Mouse (Mus musculus): ENCODE results near the gene Zfp108. TPM values are rescaled to one million over a fixed set of nuclear protein-coding genes. Genes with fewer than 3 reads are reported as not detected.
A peak's percentile ranks its signal among the peaks of the same experiment; 100 is the strongest.

Gene Zfp108
- polyA plus RNA-seq, 1 experiment, result 0.25 TPM

DNA sequence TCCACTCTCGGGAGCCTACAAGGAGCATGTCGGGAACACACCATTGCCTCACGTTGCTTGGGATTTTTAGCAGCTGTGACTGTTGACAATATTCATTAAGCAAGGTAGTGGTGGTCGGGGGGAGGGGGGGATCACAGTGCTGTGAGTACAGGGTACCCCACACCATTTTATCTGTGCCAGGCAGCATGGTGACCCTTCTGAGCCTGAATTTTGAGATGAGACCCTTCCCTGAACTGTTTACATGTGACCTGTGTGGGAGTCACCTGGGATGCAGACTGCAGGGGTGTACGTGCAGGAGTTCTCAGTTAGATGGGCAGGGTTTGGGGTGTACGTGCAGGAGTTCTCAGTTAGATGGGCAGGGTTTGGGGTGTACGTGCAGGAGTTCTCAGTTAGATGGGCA is 41.8 kb downstream of the Zfp108 start:
- Histone ChIP-seq H3K79me2 (ENCODE audit: control insufficient read depth, insufficient read depth) (no peaks in the 10 kb centered on the region), H3K4me3 (ENCODE audit: insufficient read depth, poor library complexity, severe bottlenecking) (no peak overlapping the region), H3K27me3 (ENCODE audit: control insufficient read depth, insufficient read depth, insufficient read length) (no peaks in the 10 kb centered on the region), H3K79me3 (ENCODE audit: low read depth) (no peaks in the 10 kb centered on the region), H3K36me3 (ENCODE audit: control insufficient read depth, insufficient read depth) (peaks cover 9% of the 10 kb centered on the region), H3ac (ENCODE audit: control insufficient read depth, insufficient read length, low read depth) (no peak overlapping the region)
- TF ChIP-seq FOSL1 (IDR thresholded peaks at IDR 0.05; ENCODE audit: insufficient read depth, low read length, poor library complexity, severe bottlenecking) (no peak), MAX (IDR thresholded peaks at IDR 0.05) (no peak), CEBPB (IDR thresholded peaks at IDR 0.05; ENCODE audit: low read depth) (no peak), MYOD1 (IDR thresholded peaks at IDR 0.05; ENCODE audit: control insufficient read depth, insufficient read length, low read depth) (no peak), MYOG (IDR thresholded peaks at IDR 0.05; ENCODE audit: control insufficient read depth, extremely low read depth, insufficient read length) (no peak), USF1 (IDR thresholded peaks at IDR 0.05; ENCODE audit: low read depth) (no peak), CTCF (IDR thresholded peaks at IDR 0.05; ENCODE audit: control insufficient read depth, insufficient read depth, insufficient read length) (no peak)

- H3K79me2 ChIP-seq (ENCODE audit: control insufficient read depth, insufficient read depth), result no peaks in the 10 kb centered on the region
- H3K36me3 ChIP-seq (ENCODE audit: control insufficient read depth, insufficient read depth), result peaks cover 9% of the 10 kb centered on the region
- no peak for TF ChIP-seq CTCF (IDR thresholded peaks at IDR 0.05; ENCODE audit: control insufficient read depth, insufficient read depth, insufficient read length)
- no peak for TF ChIP-seq MYOD1 (IDR thresholded peaks at IDR 0.05; ENCODE audit: control insufficient read depth, insufficient read length, low read depth)
- no peak for TF ChIP-seq MAX (IDR thresholded peaks at IDR 0.05)
- TF ChIP-seq MYOG (IDR thresholded peaks at IDR 0.05; ENCODE audit: control insufficient read depth, extremely low read depth, insufficient read length), result no peak
- TF ChIP-seq USF1 (IDR thresholded peaks at IDR 0.05; ENCODE audit: low read depth), result no peak
- no peak for TF ChIP-seq FOSL1 (IDR thresholded peaks at IDR 0.05; ENCODE audit: insufficient read depth, low read length, poor library complexity, severe bottlenecking)
- TF ChIP-seq CEBPB (IDR thresholded peaks at IDR 0.05; ENCODE audit: low read depth), result no peak
- no peaks in the 10 kb centered on the region for H3K79me3 ChIP-seq (ENCODE audit: low read depth)
- H3K27me3 ChIP-seq (ENCODE audit: control insufficient read depth, insufficient read depth, insufficient read length), result no peaks in the 10 kb centered on the region
- no peak overlapping the region for H3K4me3 ChIP-seq (ENCODE audit: insufficient read depth, poor library complexity, severe bottlenecking)
- H3ac ChIP-seq (ENCODE audit: control insufficient read depth, insufficient read length, low read depth), result no peak overlapping the region
These were observed 42.9 kb downstream of the Zfp108 start for GRCm38 (mm10) chr7:24297361-24298095.

- H3K27me3 ChIP-seq (ENCODE audit: control insufficient read depth, insufficient read depth, insufficient read length), result no peaks in the 10 kb centered on the region
- H3K79me3 ChIP-seq (ENCODE audit: low read depth), result no peaks in the 10 kb centered on the region
- H3K79me2 ChIP-seq (ENCODE audit: control insufficient read depth, insufficient read depth), result no peaks in the 10 kb centered on the region
- peak overlapping the region; percentile 36 for H3ac ChIP-seq (ENCODE audit: control insufficient read depth, insufficient read length, low read depth)
- peak overlapping the region; percentile 49 for H3K4me3 ChIP-seq (ENCODE audit: insufficient read depth, poor library complexity, severe bottlenecking)
- TF ChIP-seq CEBPB (IDR thresholded peaks at IDR 0.05; ENCODE audit: low read depth), result no peak
- TF ChIP-seq USF1 (IDR thresholded peaks at IDR 0.05; ENCODE audit: low read depth), result no peak
- no peak for TF ChIP-seq MYOD1 (IDR thresholded peaks at IDR 0.05; ENCODE audit: control insufficient read depth, insufficient read length, low read depth)
- no peak for TF ChIP-seq FOSL1 (IDR thresholded peaks at IDR 0.05; ENCODE audit: insufficient read depth, low read length, poor library complexity, severe bottlenecking)
- no peak for TF ChIP-seq MAX (IDR thresholded peaks at IDR 0.05)
- TF ChIP-seq CTCF (IDR thresholded peaks at IDR 0.05; ENCODE audit: control insufficient read depth, insufficient read depth, insufficient read length), result no peak
- no peak for TF ChIP-seq MYOG (IDR thresholded peaks at IDR 0.05; ENCODE audit: control insufficient read depth, extremely low read depth, insufficient read length)
- peaks cover 9% of the 10 kb centered on the region for H3K36me3 ChIP-seq (ENCODE audit: control insufficient read depth, insufficient read depth)
These were observed 44.0 kb downstream of the Zfp108 start for GRCm38 (mm10) chr7:24298635-24298972.

DNA sequence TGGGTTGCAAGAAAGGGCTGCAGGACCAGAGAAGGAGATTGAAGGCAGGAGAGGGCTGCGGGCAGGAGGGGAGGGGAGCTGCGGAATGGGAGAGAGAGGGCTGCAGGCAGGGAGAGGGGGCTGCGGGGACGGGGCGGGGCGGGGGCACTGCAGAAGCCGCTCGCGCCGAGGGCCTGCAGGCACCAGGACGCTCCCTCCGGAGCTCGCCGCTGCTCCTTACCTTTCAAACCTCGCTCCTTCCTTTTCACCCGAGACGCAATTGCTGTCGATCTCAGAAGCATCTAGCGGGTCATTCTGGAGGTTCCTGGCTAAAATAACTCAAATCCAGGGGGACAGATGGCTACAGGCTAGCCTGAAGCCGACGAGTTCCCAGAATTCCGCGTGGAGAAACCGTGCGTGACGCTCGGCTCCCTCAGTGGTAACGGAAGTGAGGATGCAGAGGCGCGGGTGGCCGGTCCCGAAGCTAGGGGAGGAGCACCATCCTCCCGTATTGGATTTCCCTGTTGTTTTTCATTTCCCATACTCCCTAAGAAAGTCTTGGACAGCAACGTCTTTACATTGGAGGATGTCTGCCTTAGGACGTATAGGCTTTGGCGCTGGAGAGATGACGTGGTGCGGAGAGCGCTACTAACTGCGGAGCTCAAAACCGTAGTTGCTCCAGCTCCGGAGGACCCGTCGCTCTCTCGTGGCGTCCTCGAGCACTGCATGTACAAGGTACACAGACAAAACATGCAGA is 44.5 kb downstream of the Zfp108 start:
- no peaks in the 10 kb centered on the region for H3K79me2 ChIP-seq (ENCODE audit: control insufficient read depth, insufficient read depth)
- peak overlapping the region; percentile 49 for H3K4me3 ChIP-seq (ENCODE audit: insufficient read depth, poor library complexity, severe bottlenecking)
- H3K79me3 ChIP-seq (ENCODE audit: low read depth), result no peaks in the 10 kb centered on the region
- TF ChIP-seq CEBPB (IDR thresholded peaks at IDR 0.05; ENCODE audit: low read depth) (no peak), MYOD1 (IDR thresholded peaks at IDR 0.05; ENCODE audit: control insufficient read depth, insufficient read length, low read depth) (no peak)
- no peaks in the 10 kb centered on the region for H3K27me3 ChIP-seq (ENCODE audit: control insufficient read depth, insufficient read depth, insufficient read length)
- H3ac ChIP-seq (ENCODE audit: control insufficient read depth, insufficient read length, low read depth), result peak overlapping the region; percentile 36
- H3K36me3 ChIP-seq (ENCODE audit: control insufficient read depth, insufficient read depth), result peaks cover 9% of the 10 kb centered on the region

GRCm38 (mm10) chr7:24299823-24300481 is 45.4 kb downstream of the Zfp108 start:
- no peaks in the 10 kb centered on the region for H3K27me3 ChIP-seq (ENCODE audit: control insufficient read depth, insufficient read depth, insufficient read length)
- no peaks in the 10 kb centered on the region for H3K79me3 ChIP-seq (ENCODE audit: low read depth)
- H3K36me3 ChIP-seq (ENCODE audit: control insufficient read depth, insufficient read depth), result peaks cover 8% of the 10 kb centered on the region
- H3K79me2 ChIP-seq (ENCODE audit: control insufficient read depth, insufficient read depth), result no peaks in the 10 kb centered on the region
- no peak overlapping the region for H3ac ChIP-seq (ENCODE audit: control insufficient read depth, insufficient read length, low read depth)
- peak overlapping the region; percentile 49 for H3K4me3 ChIP-seq (ENCODE audit: insufficient read depth, poor library complexity, severe bottlenecking)
- TF ChIP-seq MAX (IDR thresholded peaks at IDR 0.05) (no peak), USF1 (IDR thresholded peaks at IDR 0.05; ENCODE audit: low read depth) (no peak), FOSL1 (IDR thresholded peaks at IDR 0.05; ENCODE audit: insufficient read depth, low read length, poor library complexity, severe bottlenecking) (no peak), MYOG (IDR thresholded peaks at IDR 0.05; ENCODE audit: control insufficient read depth, extremely low read depth, insufficient read length) (no peak), CEBPB (IDR thresholded peaks at IDR 0.05; ENCODE audit: low read depth) (no peak), MYOD1 (IDR thresholded peaks at IDR 0.05; ENCODE audit: control insufficient read depth, insufficient read length, low read depth) (no peak), CTCF (IDR thresholded peaks at IDR 0.05; ENCODE audit: control insufficient read depth, insufficient read depth, insufficient read length) (no peak)
